Mouse (Mus musculus) brown adipose tissue, adult 24 weeks (tissue): ENCODE measurements around the gene Rcc1. TPM values are rescaled to one million over a fixed set of nuclear protein-coding genes. Genes with fewer than 3 reads are reported as not detected.
"Not testable (repeated sequence)": the region's sequence is repeated elsewhere in the genome, so short reads cannot be mapped to it uniquely, and the experiment has no call there.

Experiments
- H3K27ac ChIP-seq: fragments of 200-500 bp; replicated peaks from 2 replicates; pipeline ENCODE4 v1.5.1; 2012; ENCODE audit warnings: low read depth, mild to moderate bottlenecking, low read length
- H3K4me1 ChIP-seq: fragments of 200-500 bp; 2 replicates; pipeline ENCODE4 v1.6.1; 2012; ENCODE audit warnings: low read length, mixed read lengths; ENCODE audit not compliant: control insufficient read depth, insufficient read depth, insufficient read length
- H3K4me3 ChIP-seq: fragments of 200-500 bp; 2 replicates; pipeline ENCODE4 v1.5.1; 2012; ENCODE audit warnings: low read depth, mild to moderate bottlenecking, low read length, moderate library complexity; ENCODE audit not compliant: insufficient read depth
- polyA plus RNA-seq: library from polyadenylated mRNA; stranded (reverse); fragments of >200 nt; gene quantifications from 2 replicates; pipeline ENCODE4 v1.2.4, GENCODE M21; 2012; ENCODE audit not compliant: missing spikeins, insufficient read depth, insufficient read length

Rcc1 gene
- polyA plus RNA-seq, 1 experiment = 3.4 TPM

- Histone ChIP-seq H3K4me1 (no peaks in the 10 kb centered on the region), H3K27ac (no peak overlapping the region), H3K4me3 (no peak overlapping the region)
Measured at GRCm38 (mm10) chr4:132293682-132294240, 59.6 kb downstream of the Rcc1 start.

- Histone ChIP-seq H3K27ac (no peak overlapping the region), H3K4me1 (no peaks in the 10 kb centered on the region), H3K4me3 (no peak overlapping the region)
Measured at GRCm38 (mm10) chr4:132292988-132293387, 60.4 kb downstream of the Rcc1 start.

- no peaks in the 10 kb centered on the region for H3K4me1 ChIP-seq
- no peak overlapping the region for H3K4me3 ChIP-seq
- no peak overlapping the region for H3K27ac ChIP-seq
Measured at GRCm38 (mm10) chr4:132291624-132292335, 61.6 kb downstream of the Rcc1 start.

DNA sequence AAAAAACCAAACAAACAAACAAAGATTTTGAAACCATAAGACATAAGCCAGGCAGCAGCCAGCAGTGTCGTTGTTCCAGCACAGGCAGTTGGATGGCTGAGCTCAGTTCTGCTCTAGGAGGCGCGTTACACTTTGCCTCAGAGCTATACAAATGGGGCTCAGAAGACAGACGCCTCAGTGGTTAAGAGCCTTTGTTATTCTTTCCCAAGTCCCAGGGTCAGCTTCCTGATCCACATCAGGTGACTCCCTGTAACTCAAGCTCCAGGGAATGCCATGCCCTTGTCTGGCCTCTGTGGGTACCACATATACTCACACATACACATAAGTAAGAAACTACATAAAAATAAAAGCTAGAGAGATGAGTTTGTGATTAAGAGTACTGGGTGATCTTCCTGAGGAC lies 62.3 kb downstream of the Rcc1 start:
- Histone ChIP-seq H3K4me1 (no peaks in the 10 kb centered on the region), H3K4me3 (no peak overlapping the region), H3K27ac (no peak overlapping the region)

DNA sequence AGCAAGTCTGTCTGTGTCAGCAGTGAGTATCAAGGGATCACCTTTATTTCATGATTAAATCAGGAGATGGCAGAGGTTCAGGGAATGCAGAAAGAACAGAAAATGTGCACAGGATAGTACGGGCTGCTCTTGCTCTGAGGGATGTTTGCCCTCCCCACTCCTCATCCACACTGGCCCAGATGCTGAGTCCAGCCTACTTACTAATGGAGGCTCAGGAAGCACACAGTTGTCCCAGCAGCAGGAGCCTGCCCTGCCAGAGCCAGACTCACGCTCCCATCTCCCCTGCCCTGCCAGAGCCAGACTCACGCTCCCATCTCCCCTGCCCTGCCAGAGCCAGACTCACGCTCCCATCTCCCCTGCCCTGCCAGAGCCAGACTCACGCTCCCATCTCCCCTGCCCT lies 64.6 kb downstream of the Rcc1 start:
- H3K4me1 ChIP-seq, H3K27ac ChIP-seq, H3K4me3 ChIP-seq: not testable (repeated sequence)

Other genes starting within 250 kb of the Rcc1 start
- 0.38 TPM in 1 of 2 replicates, not detected in the other for gene Oprd1, start 209.1 kb downstream of the Rcc1 start, polyA plus RNA-seq
- 22.4 and 24.6 TPM in 2 replicates for gene Ythdf2, start 141.3 kb downstream of the Rcc1 start, polyA plus RNA-seq
- 2.1 and 5.2 TPM in 2 replicates for gene Gmeb1, start 92.0 kb downstream of the Rcc1 start, polyA plus RNA-seq
- 25.0 and 27.8 TPM in 2 replicates for gene Taf12, start 79.2 kb downstream of the Rcc1 start, polyA plus RNA-seq
- gene Rab42, start 50.2 kb downstream of the Rcc1 start, polyA plus RNA-seq = 2.3 TPM in 1 of 2 replicates, not detected in the other
- 35.1 and 36.5 TPM in 2 replicates for gene Trnau1ap, start 24.1 kb downstream of the Rcc1 start, polyA plus RNA-seq
- 5.9 and 11.6 TPM in 2 replicates for gene Phactr4, start 68.9 kb upstream of the Rcc1 start, polyA plus RNA-seq
- 2.1 and 3.4 TPM in 2 replicates for gene Med18, start 110.3 kb upstream of the Rcc1 start, polyA plus RNA-seq
- gene Sesn2, start 156.9 kb upstream of the Rcc1 start, polyA plus RNA-seq = 10.1 and 14.5 TPM in 2 replicates
- gene Atpif1, start 180.1 kb upstream of the Rcc1 start, polyA plus RNA-seq = 42.9 and 57.3 TPM in 2 replicates
- gene Dnajc8, start 181.9 kb upstream of the Rcc1 start, polyA plus RNA-seq = 62.3 and 81.0 TPM in 2 replicates
- gene Ptafr, start 210.5 kb upstream of the Rcc1 start, polyA plus RNA-seq = 1.0 and 3.6 TPM in 2 replicates